Mouse (Mus musculus) kidney, postnatal 0 days (tissue): ENCODE measurements at regions not wholly inside any gene's neighbourhood (a gene's known extent, or its start where the extent isn't known, plus 50 kb on each side); places are given as distances from the start of the nearest gene placed in this dataset.
A peak's percentile ranks its signal among the peaks of the same experiment; 100 is the strongest.

Experiments
- ATAC-seq: fragments of 200-750 bp; cut with Nextera tagmentation; replicated peaks from 2 replicates; pipeline ENCODE4 v1.8.0; 2017; ENCODE audit warnings: low read depth, moderate number of reproducible peaks, moderate TSS enrichment, moderate library complexity; ENCODE audit not compliant: low FRiP score
- DNase-seq: peaks from one replicate; pipeline ENCODE4 v3.0.0-alpha.2; 2016; ENCODE audit warnings: low spot score
- H3K27ac ChIP-seq: fragments of 300-500 bp; sonication (generic); 2 replicates; pipeline ENCODE4 v1.5.1; 2014; ENCODE audit warnings: mild to moderate bottlenecking
- H3K27me3 ChIP-seq: fragments of 300-500 bp; sonication (generic); 2 replicates; pipeline ENCODE4 v1.6.1; 2014; ENCODE audit warnings: low read length, mixed read lengths; ENCODE audit not compliant: insufficient read depth
- H3K36me3 ChIP-seq: fragments of 300-500 bp; sonication (generic); 2 replicates; pipeline ENCODE4 v1.6.1; 2014; ENCODE audit warnings: low read length, mixed read lengths; ENCODE audit not compliant: insufficient read depth
- H3K4me1 ChIP-seq: fragments of 300-500 bp; sonication (generic); replicated peaks from 2 replicates; pipeline ENCODE4 v1.6.1; 2014; ENCODE audit warnings: antibody characterized with exemption, low read length, mixed read lengths; ENCODE audit not compliant: insufficient read depth
- H3K4me2 ChIP-seq: fragments of 300-500 bp; sonication (generic); 2 replicates; pipeline ENCODE4 v1.6.1; 2014; ENCODE audit warnings: mild to moderate bottlenecking, low read length, moderate library complexity, mixed read lengths
- H3K4me3 ChIP-seq: fragments of 300-500 bp; sonication (generic); replicated peaks from 2 replicates; pipeline ENCODE4 v1.5.1; 2014; ENCODE audit warnings: low read depth, low read length
- H3K9ac ChIP-seq: fragments of 300-500 bp; sonication (generic); 2 replicates; pipeline ENCODE4 v1.6.1; 2014; ENCODE audit warnings: low read depth, low read length
- H3K9me3 ChIP-seq: fragments of 300-500 bp; sonication (generic); replicated peaks from 2 replicates; pipeline ENCODE4 v1.6.1; 2016; ENCODE audit warnings: low read length, inconsistent platforms, mixed read lengths
- CTCF ChIP-seq: IDR thresholded peaks from 2 replicates; pipeline ENCODE4 v1.5.1; 2016; ENCODE audit warnings: antibody characterized with exemption, low read depth, mild to moderate bottlenecking, moderate library complexity
- WGBS: fragments of 180-500 bp; shearing (Covaris S2); extraction: QIAGEN DNeasy Blood & Tissue Kit; methylation state at CpG from one replicate; pipeline ENCODE4 v1.1.7; 2014; 5-methylcytosine and 5-hydroxymethylcytosine counted together

DNA sequence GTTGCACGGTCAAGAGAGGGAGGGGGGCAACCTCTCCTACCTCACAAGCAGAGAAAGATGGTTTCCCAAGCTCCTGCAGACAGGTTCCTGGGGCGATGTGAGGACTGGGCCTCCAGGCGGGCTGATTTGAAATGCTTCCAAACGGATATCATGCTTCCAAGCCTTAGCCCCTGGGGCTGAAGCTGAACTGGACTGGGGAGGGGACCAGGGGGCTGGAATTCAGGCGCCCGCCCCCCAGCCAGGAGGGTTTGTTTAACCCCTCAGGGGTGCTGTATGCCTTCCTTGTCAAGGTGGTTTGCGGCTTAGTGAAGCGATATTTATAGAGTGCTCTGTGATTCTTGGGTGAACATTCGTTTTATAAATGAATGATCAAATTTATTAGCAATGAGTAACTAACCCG, 210.0 kb downstream of the Wnt5a start:
- WGBS = 46% methylated on average over 10 of the region's 10 CpGs
- Histone ChIP-seq H3K36me3 (no peaks in the 10 kb centered on the region), H3K4me1 (no peaks in the 10 kb centered on the region), H3K9me3 (no peaks in the 10 kb centered on the region), H3K27me3 (no peaks in the 10 kb centered on the region), H3K4me3 (no peak overlapping the region), H3K4me2 (no peak overlapping the region), H3K9ac (0 out of 2 replicates have a peak overlapping the region, but pooled peaks have one; percentile 4), H3K27ac (no peak overlapping the region)
- TF ChIP-seq CTCF = no peak
- ATAC-seq (no peak), DNase-seq (no peak)

DNA sequence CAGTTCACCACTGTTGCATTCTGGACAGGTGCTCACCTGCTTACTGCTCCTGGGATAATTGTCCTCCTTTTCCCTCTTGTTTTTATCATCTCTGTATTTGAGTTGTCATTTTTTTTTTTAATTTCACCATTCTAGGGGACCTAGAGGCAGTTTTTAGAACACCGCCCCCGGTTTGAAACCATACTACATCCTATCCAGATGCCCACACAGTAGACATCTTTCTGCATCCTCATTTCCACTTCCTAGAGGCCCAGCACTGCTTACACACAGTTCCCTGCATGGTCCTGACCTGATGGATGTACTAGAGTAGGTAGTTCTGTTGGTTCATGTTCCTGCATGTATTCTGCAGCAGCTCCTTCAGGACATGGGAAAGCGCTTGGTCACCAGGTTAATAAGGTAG, 216.0 kb downstream of the Wnt5a start:
- DNase-seq (no peak), ATAC-seq (no peak)
- no peaks in the 10 kb centered on the region for H3K4me1 ChIP-seq
- no peaks in the 10 kb centered on the region for H3K9me3 ChIP-seq
- no peak overlapping the region for H3K27ac ChIP-seq
- no peak overlapping the region for H3K9ac ChIP-seq
- H3K4me2 ChIP-seq = no peak overlapping the region
- H3K4me3 ChIP-seq = no peak overlapping the region
- WGBS = 91% methylated on average over 3 of the region's 3 CpGs
- H3K27me3 ChIP-seq = no peaks in the 10 kb centered on the region
- no peaks in the 10 kb centered on the region for H3K36me3 ChIP-seq
- no peak for TF ChIP-seq CTCF

DNA sequence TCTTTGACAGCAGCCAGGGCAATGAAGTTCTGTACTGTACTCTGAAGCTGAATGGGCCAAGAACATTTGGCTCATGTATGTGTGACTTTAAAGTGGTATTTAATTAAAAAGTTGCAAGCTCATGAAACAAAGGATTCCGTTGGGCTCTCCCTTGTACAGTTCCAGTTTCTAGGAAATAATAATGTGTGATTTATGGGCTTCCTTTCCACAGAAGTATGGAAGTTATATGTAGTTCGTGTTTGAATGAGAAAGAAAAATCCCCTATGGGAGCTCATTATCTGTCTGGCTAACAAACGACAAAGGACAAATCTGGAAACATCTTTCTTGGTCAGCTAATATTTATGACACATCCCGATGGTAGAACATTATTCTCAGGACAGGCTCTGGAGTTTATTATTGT, 221.1 kb downstream of the Wnt5a start:
- H3K9me3 ChIP-seq = no peaks in the 10 kb centered on the region
- H3K27me3 ChIP-seq = no peaks in the 10 kb centered on the region
- no peak overlapping the region for H3K9ac ChIP-seq
- H3K4me3 ChIP-seq = no peak overlapping the region
- ATAC-seq (no peak), DNase-seq (peak; percentile 75)
- H3K4me2 ChIP-seq = no peak overlapping the region
- H3K36me3 ChIP-seq = no peaks in the 10 kb centered on the region
- 40% methylated on average over 4 of the region's 4 CpGs for WGBS
- no peak overlapping the region for H3K27ac ChIP-seq
- TF ChIP-seq CTCF = no peak
- H3K4me1 ChIP-seq = no peaks in the 10 kb centered on the region

DNA sequence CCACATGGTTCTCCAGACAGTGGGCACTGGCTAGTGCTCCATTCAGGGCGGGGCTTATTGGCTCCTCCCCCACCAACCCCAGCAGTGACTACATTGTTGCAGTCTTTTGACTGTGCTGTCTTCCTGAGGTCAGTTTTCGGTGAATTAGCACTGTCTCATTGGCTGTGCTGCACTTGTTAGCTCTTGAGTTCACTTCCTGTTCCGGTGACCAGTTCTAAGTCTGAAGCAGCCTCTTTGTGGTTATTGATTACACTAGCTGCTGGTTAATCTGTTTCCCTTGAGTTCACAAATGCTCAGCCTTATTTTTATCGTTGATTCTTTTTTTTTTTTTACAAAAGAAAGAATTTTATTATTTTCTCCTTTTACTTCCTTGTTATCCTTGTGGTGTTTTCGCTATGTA, 228.9 kb downstream of the Wnt5a start:
- H3K36me3 ChIP-seq = no peaks in the 10 kb centered on the region
- no peaks in the 10 kb centered on the region for H3K9me3 ChIP-seq
- no peaks in the 10 kb centered on the region for H3K4me1 ChIP-seq
- TF ChIP-seq CTCF = no peak
- no peaks in the 10 kb centered on the region for H3K27me3 ChIP-seq
- H3K27ac ChIP-seq = no peak overlapping the region
- no peak for DNase-seq
- no peak for ATAC-seq
- WGBS = 62% methylated on average over 5 of the region's 5 CpGs
- H3K4me3 ChIP-seq = no peak overlapping the region
- H3K4me2 ChIP-seq = no peak overlapping the region
- H3K9ac ChIP-seq = no peak overlapping the region

DNA sequence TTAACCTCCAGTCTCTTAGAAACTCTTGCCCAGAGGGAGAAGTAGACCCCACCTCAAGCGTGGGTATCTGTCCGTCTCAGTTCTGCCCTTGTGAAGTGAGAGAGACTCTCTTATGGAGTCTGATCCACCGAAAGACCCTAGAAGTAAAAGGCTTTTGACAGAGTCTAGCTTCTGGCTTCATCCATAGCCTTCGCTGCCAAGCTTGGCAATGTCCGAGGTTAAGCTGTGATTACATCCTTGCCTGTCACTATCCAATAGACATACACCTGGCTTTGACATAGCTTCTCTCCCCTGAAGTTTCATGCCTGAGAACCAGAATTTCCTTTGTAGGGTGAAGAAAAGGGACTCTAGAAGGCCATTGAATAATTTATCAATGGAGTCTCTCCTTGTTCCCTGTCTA, 230.9 kb downstream of the Wnt5a start:
- ATAC-seq (no peak), DNase-seq (no peak)
- no peak for TF ChIP-seq CTCF
- Histone ChIP-seq H3K36me3 (no peaks in the 10 kb centered on the region), H3K9ac (no peak overlapping the region), H3K4me1 (no peaks in the 10 kb centered on the region), H3K4me3 (no peak overlapping the region), H3K27ac (no peak overlapping the region), H3K27me3 (no peaks in the 10 kb centered on the region), H3K4me2 (no peak overlapping the region), H3K9me3 (no peaks in the 10 kb centered on the region)
- WGBS = 91% methylated on average over 5 of the region's 5 CpGs

DNA sequence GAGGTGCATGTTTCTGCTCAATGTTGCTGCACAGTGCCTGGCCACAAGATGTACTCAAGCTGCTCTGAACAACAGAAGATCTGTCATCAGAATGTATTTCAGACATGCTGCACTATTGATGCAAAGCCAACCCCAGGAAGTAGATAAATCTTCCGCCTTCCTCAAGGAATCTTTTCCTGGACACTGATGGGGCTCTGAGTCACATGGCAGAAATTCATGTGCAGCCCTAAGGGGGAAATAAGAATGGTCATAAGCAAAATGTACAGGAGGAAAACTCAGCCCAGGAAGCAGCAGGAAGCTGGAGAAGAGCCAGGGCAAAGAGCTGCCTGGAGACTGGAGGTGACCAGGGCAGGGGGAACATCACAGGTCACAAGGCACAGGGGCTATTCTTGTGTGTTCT, 235.5 kb downstream of the Wnt5a start:
- no peak overlapping the region for H3K4me3 ChIP-seq
- WGBS = 62% methylated on average over 1 of the region's 1 CpGs
- DNase-seq (peak; percentile 67), ATAC-seq (no peak; the same call in 1 of the 2 replicates)
- H3K4me1 ChIP-seq = no peaks in the 10 kb centered on the region
- H3K9me3 ChIP-seq = no peaks in the 10 kb centered on the region
- H3K27me3 ChIP-seq = no peaks in the 10 kb centered on the region
- no peaks in the 10 kb centered on the region for H3K36me3 ChIP-seq
- no peak for TF ChIP-seq CTCF
- H3K4me2 ChIP-seq = no peak overlapping the region
- H3K9ac ChIP-seq = no peak overlapping the region
- no peak overlapping the region for H3K27ac ChIP-seq

DNA sequence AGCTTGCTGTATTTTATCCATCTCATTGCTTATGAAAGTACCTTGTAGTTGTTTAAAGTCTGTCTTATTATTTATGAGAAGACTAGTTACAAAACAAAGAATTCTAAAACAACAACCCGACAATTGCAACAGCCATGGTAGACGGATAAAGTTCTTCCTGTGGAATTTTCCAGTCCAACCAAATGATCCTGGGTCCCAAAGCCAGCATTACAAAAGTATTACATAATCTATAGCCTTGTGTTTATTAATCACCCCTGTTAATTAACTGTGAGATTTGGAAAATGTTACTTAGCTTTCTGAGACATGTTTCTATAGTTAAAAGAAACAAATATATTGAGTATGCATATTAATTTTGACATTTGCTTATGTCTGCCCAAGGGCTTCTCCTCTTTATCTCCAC, 236.9 kb downstream of the Wnt5a start:
- Histone ChIP-seq H3K9me3 (no peaks in the 10 kb centered on the region), H3K27me3 (no peaks in the 10 kb centered on the region), H3K9ac (no peak overlapping the region), H3K36me3 (no peaks in the 10 kb centered on the region), H3K4me1 (no peaks in the 10 kb centered on the region), H3K4me3 (no peak overlapping the region), H3K27ac (no peak overlapping the region), H3K4me2 (no peak overlapping the region)
- WGBS = 61% methylated on average over 2 of the region's 2 CpGs
- ATAC-seq (no peak), DNase-seq (no peak)
- TF ChIP-seq CTCF = no peak
